ENCODE assay signal across 8 mouse cellular contexts in genomic region chr6:29985058-29985498, GRCm38 (mm10).
DNase-seq lines count a peak whose midpoint lies in the region; ATAC-seq and TF ChIP-seq lines count a peak whose summit lies in the region.

No protein-coding gene starts in this region.

- peak overlapping the region; percentile 80 for H3K9ac ChIP-seq in heart, embryonic 13.5 days
- peak overlapping the region; percentile 52 for H3K9ac ChIP-seq in kidney, postnatal 0 days (ENCODE audit: low read depth, low read length)
- peak overlapping the region; percentile 60 for H3K9ac ChIP-seq in liver, embryonic 14.5 days (replicated peaks)
- H3K9ac ChIP-seq in stomach, postnatal 0 days (ENCODE audit: low read length), result peak overlapping the region; percentile 62

- H3K36me3 ChIP-seq in heart, embryonic 13.5 days, result no peaks in the 10 kb centered on the region
- H3K36me3 ChIP-seq in kidney, postnatal 0 days (ENCODE audit: insufficient read depth, low read length), result no peaks in the 10 kb centered on the region
- no peaks in the 10 kb centered on the region for H3K36me3 ChIP-seq in liver, embryonic 14.5 days (replicated peaks; ENCODE audit: control insufficient read depth, insufficient read depth, low read depth)
- H3K36me3 ChIP-seq in stomach, postnatal 0 days (ENCODE audit: control insufficient read depth, insufficient read depth, low read length), result no peaks in the 10 kb centered on the region

- peak; percentile 91 to 92 for DNase-seq in CD8-positive naive resting alpha-beta T cell, adult 2 months (ENCODE audit: low read depth in 2 of 2, low spot score in 2 of 2)
- DNase-seq in c-Kit-negative CD71-positive TER-119-positive erythroid progenitor cells, embryonic 14.5 days (ENCODE audit: low read depth, low spot score), result peak; percentile 77
- DNase-seq in fibroblast of lung, adult 2 months (ENCODE audit: low read depth), result peak; percentile 76
- peak; percentile 89 for DNase-seq in kidney, postnatal 0 days (ENCODE audit: low spot score)
- DNase-seq in liver, embryonic 14.5 days (ENCODE audit: low read depth in 3 of 3, low spot score in 3 of 3), result peak; percentile 81 to 93 (median 85)
- peak; percentile 79 for DNase-seq in neural tube, embryonic 10.5 days (ENCODE audit: extremely low spot score, low spot score)
- peak; percentile 91 for DNase-seq in stomach, postnatal 0 days (ENCODE audit: low spot score)

- peaks cover 3% of the 10 kb centered on the region; the same call in 1 of the 2 replicates for H3K4me1 ChIP-seq in heart, embryonic 13.5 days
- H3K4me1 ChIP-seq in kidney, postnatal 0 days (replicated peaks; ENCODE audit: insufficient read depth, low read length), result no peaks in the 10 kb centered on the region
- H3K4me1 ChIP-seq in liver, embryonic 14.5 days (replicated peaks; ENCODE audit: control insufficient read depth in 2 of 2, insufficient read depth in 2 of 2, low read length in 1 of 2), result peaks cover 10 to 23% of the 10 kb centered on the region in 2 experiments
- no peaks in the 10 kb centered on the region for H3K4me1 ChIP-seq in stomach, postnatal 0 days (replicated peaks; ENCODE audit: control insufficient read depth, insufficient read depth)

- no peak for TF ChIP-seq EP300 in liver, embryonic 14.5 days (IDR thresholded peaks at IDR 0.05; ENCODE audit: low read depth)
- TF ChIP-seq EP300 in stomach, postnatal 0 days (optimal IDR thresholded peaks at IDR 0.05), result no peak

- WGBS in heart, embryonic 13.5 days, result under 1% methylated on average over 37 of the region's 37 CpGs
- under 1% methylated on average over 37 of the region's 37 CpGs for WGBS in kidney, postnatal 0 days
- under 1% methylated on average over 37 of the region's 37 CpGs for WGBS in liver, embryonic 14.5 days (ENCODE audit: insufficient replicate concordance)
- WGBS in stomach, postnatal 0 days, result 0% methylated on average over 37 of the region's 37 CpGs

- H3K4me3 ChIP-seq in heart, embryonic 13.5 days, result peak overlapping the region; percentile 69
- peak overlapping the region; percentile 56 for H3K4me3 ChIP-seq in kidney, postnatal 0 days (replicated peaks; ENCODE audit: low read depth, low read length)
- H3K4me3 ChIP-seq in liver, embryonic 14.5 days (ENCODE audit: insufficient read depth in 1 of 2, low read depth in 2 of 2, low read length in 2 of 2), result peak overlapping the region; percentile 54
- peak overlapping the region; percentile 55 for H3K4me3 ChIP-seq in stomach, postnatal 0 days (ENCODE audit: low read depth, low read length)

- peak overlapping the region; percentile 83 for H3K4me2 ChIP-seq in heart, embryonic 13.5 days
- H3K4me2 ChIP-seq in kidney, postnatal 0 days (ENCODE audit: low read length), result peak overlapping the region; percentile 79
- peak overlapping the region; percentile 89 for H3K4me2 ChIP-seq in liver, embryonic 14.5 days (ENCODE audit: low read depth)
- H3K4me2 ChIP-seq in stomach, postnatal 0 days (replicated peaks; ENCODE audit: low read depth), result peak overlapping the region; percentile 77

- TF ChIP-seq CTCF in kidney, postnatal 0 days (IDR thresholded peaks at IDR 0.05; ENCODE audit: low read depth), result no peak
- no peak for TF ChIP-seq CTCF in liver, embryonic 14.5 days (IDR thresholded peaks at IDR 0.05; ENCODE audit: low read depth)
- no peak for TF ChIP-seq CTCF in stomach, postnatal 0 days (IDR thresholded peaks at IDR 0.05; ENCODE audit: low read depth)

- peak overlapping the region; percentile 55 for H3K27ac ChIP-seq in heart, embryonic 13.5 days (replicated peaks)
- H3K27ac ChIP-seq in kidney, postnatal 0 days, result peak overlapping the region; percentile 52; the same call in 1 of the 2 replicates
- peak overlapping the region; percentile 19 for H3K27ac ChIP-seq in liver, embryonic 14.5 days
- H3K27ac ChIP-seq in stomach, postnatal 0 days (replicated peaks), result peak overlapping the region; percentile 67; the same call in 1 of the 2 replicates

- 0 out of 2 replicates have a peak, but pooled peaks cover 3% of the 10 kb centered on the region for H3K9me3 ChIP-seq in heart, embryonic 13.5 days
- no peaks in the 10 kb centered on the region for H3K9me3 ChIP-seq in kidney, postnatal 0 days (replicated peaks; ENCODE audit: low read length)
- H3K9me3 ChIP-seq in liver, embryonic 14.5 days (ENCODE audit: control insufficient read depth, low read length), result no peaks in the 10 kb centered on the region
- no peaks in the 10 kb centered on the region for H3K9me3 ChIP-seq in stomach, postnatal 0 days (ENCODE audit: control insufficient read depth, low read length)

- peak; percentile 65 for ATAC-seq in heart, embryonic 13.5 days (ENCODE audit: extremely low read depth, insufficient number of reproducible peaks, low FRiP score, low TSS enrichment)
- peak; percentile 86 for ATAC-seq in kidney, postnatal 0 days (replicated peaks; ENCODE audit: low FRiP score, low read depth)
- ATAC-seq in liver, embryonic 14.5 days (ENCODE audit: insufficient read depth), result peak; percentile 91
- ATAC-seq in stomach, postnatal 0 days (ENCODE audit: low FRiP score, low TSS enrichment), result peak; percentile 96

- peaks cover 4% of the 10 kb centered on the region for H3K27me3 ChIP-seq in heart, embryonic 13.5 days (replicated peaks)
- no peaks in the 10 kb centered on the region for H3K27me3 ChIP-seq in kidney, postnatal 0 days (ENCODE audit: insufficient read depth, low read length)
- H3K27me3 ChIP-seq in liver, embryonic 14.5 days (ENCODE audit: control insufficient read depth, insufficient read depth, low read length), result no peaks in the 10 kb centered on the region
- H3K27me3 ChIP-seq in stomach, postnatal 0 days (ENCODE audit: control insufficient read depth, insufficient read depth, low read length), result no peaks in the 10 kb centered on the region

Comparison
In these comparisons a context has a peak if more than half of its experiments do, and no peak if none do; other contexts are left out.
1. Peak in every context shown above with its lines: DNase-seq, ATAC-seq, H3K4me3 ChIP-seq and H3K27ac ChIP-seq.